Mouse (Mus musculus) small intestine, adult 2 months (tissue): Measurements from ENCODE around the gene Rarg. TPM values are rescaled to one million over a fixed set of nuclear protein-coding genes. Genes with fewer than 3 reads are reported as not detected.

Source experiments
- H3K27ac ChIP-seq: fragments of 200-500 bp; 2 replicates; pipeline ENCODE4 v1.5.1; 2012; ENCODE audit warnings: low read depth, low read length, control low read depth, inconsistent platforms; ENCODE audit not compliant: insufficient read depth
- H3K27me3 ChIP-seq: fragments of 200-500 bp; 2 replicates; pipeline ENCODE4 v1.6.1; 2012; ENCODE audit warnings: mild to moderate bottlenecking, moderate library complexity, low read length, inconsistent platforms; ENCODE audit not compliant: control insufficient read depth, insufficient read depth
- H3K36me3 ChIP-seq: fragments of 200-500 bp; 2 replicates; pipeline ENCODE4 v1.6.1; 2012; ENCODE audit warnings: mild to moderate bottlenecking, low read length, control low read depth, inconsistent platforms; ENCODE audit not compliant: control insufficient read depth, insufficient read depth
- H3K4me1 ChIP-seq: fragments of 200-500 bp; 2 replicates; pipeline ENCODE4 v1.6.1; 2012; ENCODE audit warnings: low read length, inconsistent platforms, mixed read lengths; ENCODE audit not compliant: control insufficient read depth, insufficient read depth, insufficient read length
- H3K4me3 ChIP-seq: fragments of 200-500 bp; 2 replicates; pipeline ENCODE4 v1.5.1; 2012; ENCODE audit warnings: low read depth, mild to moderate bottlenecking, control low read depth, inconsistent platforms, low read length, moderate library complexity
- CTCF ChIP-seq: fragments of 200-500 bp; IDR thresholded peaks from 2 replicates; pipeline ENCODE4 v1.5.1; 2012; ENCODE audit warnings: low read depth, mild to moderate bottlenecking, control low read depth, inconsistent platforms, low read length, moderate library complexity, mixed read lengths; ENCODE audit not compliant: insufficient replicate concordance, insufficient read length; ENCODE audit errors: extremely low read depth
- POLR2A ChIP-seq: fragments of 200-500 bp; IDR thresholded peaks from 2 replicates; pipeline ENCODE4 v1.6.1; 2012; ENCODE audit warnings: low read depth, mild to moderate bottlenecking, control low read depth, inconsistent platforms, low read length, moderate library complexity
- WGBS: fragments of 180-500 bp; shearing (Covaris S2); methylation state at CpG from one replicate; pipeline ENCODE4 v1.1.7; 2018; 5-methylcytosine and 5-hydroxymethylcytosine counted together
- polyA plus RNA-seq: library from polyadenylated mRNA; depleted of rRNA; stranded (reverse); fragments of >200 nt; gene quantifications from 2 replicates; pipeline ENCODE4 v1.2.3, GENCODE M21; 2012

Gene Rarg
- polyA plus RNA-seq, 1 experiment: 6.7 TPM

DNA sequence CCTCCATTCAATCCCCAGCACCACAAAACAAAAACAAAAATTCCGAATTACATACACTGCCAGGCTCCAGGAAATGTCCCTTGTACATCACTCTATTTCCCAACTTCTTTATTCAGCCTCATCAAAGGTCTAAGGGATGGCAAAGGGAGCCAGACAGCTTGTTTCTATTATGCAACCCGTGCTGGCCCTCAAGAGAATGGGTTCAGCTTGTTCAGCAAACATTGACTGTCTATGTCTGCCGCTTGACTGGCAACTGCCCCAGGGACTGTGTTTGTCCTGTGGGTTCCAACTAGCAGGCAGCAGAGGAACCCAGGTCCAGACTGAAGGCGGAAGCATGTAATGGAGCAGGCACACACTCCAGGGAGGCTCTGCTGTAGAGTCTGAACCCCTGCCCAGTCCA, 58.5 kb downstream of the Rarg start:
- 80% methylated on average over 4 of the region's 4 CpGs for WGBS
- TF ChIP-seq CTCF: no peak
- no peak for TF ChIP-seq POLR2A

DNA sequence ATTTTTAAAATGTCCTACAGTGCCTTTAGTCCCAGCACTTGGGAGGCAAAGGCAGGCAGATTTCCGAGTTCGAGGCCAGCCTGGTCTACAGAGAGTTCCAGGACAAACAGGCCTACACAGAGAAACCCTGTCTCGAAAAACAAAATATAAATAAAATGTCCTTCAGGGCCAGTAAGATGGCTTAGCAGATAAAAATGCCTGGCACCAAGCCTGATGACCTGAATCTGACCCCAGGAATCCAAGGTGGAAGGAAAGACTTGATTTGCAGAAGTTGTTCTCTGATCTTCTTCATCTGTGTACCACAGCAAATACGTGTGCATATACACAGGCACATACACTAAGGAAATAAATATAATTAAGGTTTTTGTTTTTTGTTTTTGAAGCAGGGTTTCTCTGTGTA, 61.9 kb downstream of the Rarg start:
- H3K4me1 ChIP-seq: peaks cover 2% of the 10 kb centered on the region
- no peaks in the 10 kb centered on the region for H3K36me3 ChIP-seq
- H3K27me3 ChIP-seq: no peaks in the 10 kb centered on the region
- H3K27ac ChIP-seq: no peak overlapping the region
- 73% methylated on average over 4 of the region's 4 CpGs for WGBS
- H3K4me3 ChIP-seq: no peak overlapping the region
- TF ChIP-seq CTCF (no peak), POLR2A (no peak)

More for the DNA sequence above, 58.5 kb downstream of the Rarg start:
- Histone ChIP-seq H3K4me1 (peaks cover 4% of the 10 kb centered on the region; the same call in 1 of the 2 replicates), H3K36me3 (no peaks in the 10 kb centered on the region), H3K27ac (no peak overlapping the region), H3K4me3 (no peak overlapping the region), H3K27me3 (no peaks in the 10 kb centered on the region)

DNA sequence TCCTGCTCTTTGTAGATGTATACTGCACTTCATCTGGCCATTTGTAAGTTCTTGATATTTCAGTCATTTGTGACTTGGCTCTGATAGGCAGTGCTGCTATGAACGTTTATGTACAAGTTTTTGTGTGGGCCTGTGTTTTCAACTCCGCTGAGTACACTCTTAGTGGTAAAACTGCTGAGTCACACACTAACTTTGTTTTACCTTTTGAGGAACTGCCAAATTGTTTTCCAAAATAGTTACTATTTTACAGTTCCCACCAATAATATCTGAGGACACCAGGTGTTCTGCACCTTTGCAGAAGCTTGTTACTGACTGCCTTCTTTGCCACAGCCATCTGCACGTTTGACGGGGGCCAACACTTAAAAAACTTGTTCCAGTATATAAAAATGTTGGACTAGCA, 62.9 kb downstream of the Rarg start:
- Histone ChIP-seq H3K36me3 (no peaks in the 10 kb centered on the region), H3K27me3 (no peaks in the 10 kb centered on the region)
- 62% methylated on average over 4 of the region's 4 CpGs for WGBS

DNA sequence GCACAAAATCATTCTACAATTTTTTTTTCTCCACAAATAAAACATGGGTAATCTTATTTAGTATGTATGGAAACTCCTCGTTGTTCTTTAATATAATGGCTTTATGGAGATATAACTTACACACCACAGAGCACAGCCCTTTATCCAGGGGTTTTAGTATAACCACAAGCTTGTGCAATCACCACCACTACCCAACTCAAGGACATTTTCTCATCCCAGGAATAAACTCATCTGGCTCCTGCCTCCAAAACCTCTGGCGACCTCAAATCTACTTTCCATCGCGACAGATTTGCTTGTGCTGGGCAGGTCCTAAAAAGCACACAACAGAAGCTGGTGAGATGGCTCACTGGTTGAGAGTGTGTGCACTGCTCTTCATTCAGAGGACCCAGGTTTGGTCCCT, 63.7 kb downstream of the Rarg start:
- H3K4me3 ChIP-seq: no peak overlapping the region
- TF ChIP-seq POLR2A (no peak), CTCF (no peak)
- no peaks in the 10 kb centered on the region for H3K27me3 ChIP-seq
- no peaks in the 10 kb centered on the region for H3K36me3 ChIP-seq
- H3K27ac ChIP-seq: no peak overlapping the region
- WGBS: 86% methylated on average over 4 of the region's 4 CpGs
- H3K4me1 ChIP-seq: peaks cover 6% of the 10 kb centered on the region

More for the DNA sequence above, 62.9 kb downstream of the Rarg start:
- Histone ChIP-seq H3K4me1 (peaks cover 4% of the 10 kb centered on the region), H3K27ac (no peak overlapping the region), H3K4me3 (no peak overlapping the region)
- no peak for TF ChIP-seq POLR2A
- no peak for TF ChIP-seq CTCF

DNA sequence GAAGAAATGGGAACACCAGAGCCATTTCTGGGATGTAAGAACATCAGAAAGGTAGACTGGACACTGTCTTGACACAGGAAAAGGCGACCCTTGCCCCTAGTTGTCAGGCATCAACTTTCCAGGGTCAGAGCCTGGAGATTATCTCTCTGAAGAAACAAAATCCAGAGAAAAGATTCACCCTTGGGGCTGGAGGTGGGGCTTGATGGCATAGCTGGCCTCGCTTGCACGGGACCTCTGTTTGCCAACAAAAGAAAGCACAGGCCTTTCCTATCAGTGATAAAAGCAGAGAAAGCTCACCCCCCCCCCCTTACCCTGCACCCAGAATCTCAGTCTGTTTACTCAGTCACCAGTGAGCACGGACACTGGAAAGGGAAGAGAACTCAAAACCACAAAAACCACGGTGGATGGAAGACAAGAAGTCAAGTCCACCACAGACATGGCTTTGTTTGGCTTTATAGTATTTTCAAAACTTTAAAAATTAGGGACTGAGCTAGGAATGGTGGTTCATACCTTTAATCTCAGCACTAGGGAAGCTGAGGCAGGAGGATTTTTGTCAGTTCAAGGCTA, 64.4 kb downstream of the Rarg start:
- H3K4me1 ChIP-seq: peaks cover 10% of the 10 kb centered on the region
- H3K4me3 ChIP-seq: no peak overlapping the region
- TF ChIP-seq POLR2A (no peak), CTCF (no peak)
- H3K27ac ChIP-seq: no peak overlapping the region
- 43% methylated on average over 5 of the region's 5 CpGs for WGBS
- H3K36me3 ChIP-seq: no peaks in the 10 kb centered on the region
- no peaks in the 10 kb centered on the region for H3K27me3 ChIP-seq

DNA sequence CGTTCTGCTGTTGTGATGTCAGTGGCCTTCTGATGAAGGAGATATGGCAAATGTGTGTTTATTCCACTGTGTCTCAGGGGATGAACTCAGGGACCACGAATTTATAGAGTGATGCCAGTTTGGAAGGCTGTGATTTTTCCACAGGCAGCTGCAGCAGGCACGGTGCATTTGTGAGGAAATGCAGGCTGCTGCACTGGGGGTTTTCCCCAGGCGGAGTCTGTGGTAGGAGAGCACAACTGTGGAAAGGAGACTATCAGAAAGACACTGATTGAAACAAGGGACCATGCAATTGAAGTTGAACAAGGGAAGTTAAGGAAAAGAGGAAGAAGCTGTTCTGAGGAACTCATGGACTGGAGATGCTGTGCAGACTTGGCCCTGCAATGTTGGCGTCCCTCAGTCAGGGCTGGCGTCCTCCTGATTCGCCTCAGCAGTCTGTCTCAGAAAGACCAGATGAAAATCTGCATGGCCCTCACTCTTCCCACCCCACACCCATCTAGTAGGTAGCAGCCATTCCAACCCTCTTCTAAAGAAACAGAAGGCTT, 65.0 kb downstream of the Rarg start:
- Histone ChIP-seq H3K27ac (no peak overlapping the region), H3K36me3 (no peaks in the 10 kb centered on the region; the same call in 1 of the 2 replicates), H3K4me1 (peaks cover 10% of the 10 kb centered on the region), H3K27me3 (no peaks in the 10 kb centered on the region), H3K4me3 (no peak overlapping the region)
- TF ChIP-seq POLR2A: no peak
- TF ChIP-seq CTCF: no peak
- 59% methylated on average over 7 of the region's 7 CpGs for WGBS

DNA sequence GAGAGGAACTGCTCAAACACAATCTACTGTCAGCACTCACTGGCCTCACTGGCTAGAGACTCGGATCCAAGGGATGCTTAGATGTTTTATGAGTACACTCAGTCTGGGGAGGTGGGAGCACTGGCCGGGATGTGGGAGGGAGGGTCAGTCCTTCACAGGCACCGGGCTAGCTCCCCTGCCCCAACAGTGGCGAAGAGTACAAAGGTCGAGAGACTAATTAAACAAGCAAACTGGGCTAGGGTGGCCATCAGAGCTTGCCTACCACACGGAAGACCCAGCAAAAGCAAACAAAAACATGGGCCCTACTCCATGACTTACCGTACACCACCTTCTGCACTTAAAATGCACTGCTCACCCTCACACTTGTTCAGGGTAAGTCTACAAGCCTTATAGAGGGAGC, 65.6 kb downstream of the Rarg start:
- TF ChIP-seq POLR2A: no peak
- no peak for TF ChIP-seq CTCF
- Histone ChIP-seq H3K27ac (no peak overlapping the region), H3K4me1 (peaks cover 10% of the 10 kb centered on the region), H3K27me3 (no peaks in the 10 kb centered on the region), H3K36me3 (no peaks in the 10 kb centered on the region; the same call in 1 of the 2 replicates), H3K4me3 (no peak overlapping the region)
- 38% methylated on average over 7 of the region's 7 CpGs for WGBS
